Mouse (Mus musculus) cerebellum, postnatal 36 days (tissue): ENCODE results near the gene Draxin.
A peak's percentile ranks its signal among the peaks of the same experiment; 100 is the strongest.
"Not testable (repeated sequence)": the region's sequence is repeated elsewhere in the genome, so short reads cannot be mapped to it uniquely, and the experiment has no call there.

Experiments
- DNase-seq, 2 experiments: peaks; one replicate each; pipeline ENCODE4 v3.0.0; 2021 to 2022; ENCODE audit warnings: mixed read lengths in 2 of 2

Gene Draxin

GRCm38 (mm10) chr4:148151267-148152168 is 21.0 kb upstream of the Draxin start, which contains the start of gene Fbxo6:
Gene Fbxo6, minus strand, starts transcription at chr4:148152140.
- peak; percentile 81 to 85 for DNase-seq

GRCm38 (mm10) chr4:148150953-148151266 is 20.4 kb upstream of the Draxin start:
- no peak for DNase-seq

- DNase-seq: no peak
Observed at GRCm38 (mm10) chr4:148150242-148150641, 19.7 kb upstream of the Draxin start.

- DNase-seq: no peak
Observed at GRCm38 (mm10) chr4:148149540-148149939, 19.0 kb upstream of the Draxin start.

- no peak for DNase-seq
Observed at GRCm38 (mm10) chr4:148147714-148148113, 17.2 kb upstream of the Draxin start.

- no peak for DNase-seq
Observed at GRCm38 (mm10) chr4:148143721-148144120, 13.2 kb upstream of the Draxin start.

- DNase-seq: peak; percentile 89 to 95
Observed at GRCm38 (mm10) chr4:148140098-148141011, 9.9 kb upstream of the Draxin start.

- DNase-seq: no peak
Observed at GRCm38 (mm10) chr4:148139767-148140097, 9.2 kb upstream of the Draxin start.

GRCm38 (mm10) chr4:148137503-148137902 is 7.0 kb upstream of the Draxin start:
- no peak for DNase-seq

GRCm38 (mm10) chr4:148134988-148135387 is 4.5 kb upstream of the Draxin start:
- no peak for DNase-seq

- DNase-seq: no peak
Observed at GRCm38 (mm10) chr4:148131497-148132081, 1.1 kb upstream of the Draxin start.

GRCm38 (mm10) chr4:148130133-148130532 is 365 bp downstream of the Draxin start, which contains the start of gene Mad2l2:
Gene Mad2l2, plus strand, starts transcription at chr4:148130384.
- no peak for DNase-seq

GRCm38 (mm10) chr4:148128672-148129071 is 1.8 kb downstream of the Draxin start:
- DNase-seq: no peak

GRCm38 (mm10) chr4:148128241-148128640 is 2.3 kb downstream of the Draxin start:
- DNase-seq: no peak

- no peak for DNase-seq
Observed at GRCm38 (mm10) chr4:148122694-148123066, 7.8 kb downstream of the Draxin start.

- no peak for DNase-seq
Observed at GRCm38 (mm10) chr4:148121982-148122693, 8.4 kb downstream of the Draxin start.

GRCm38 (mm10) chr4:148121362-148121761 is 9.1 kb downstream of the Draxin start:
- DNase-seq: peak; percentile 72 to 73

GRCm38 (mm10) chr4:148120555-148120954 is 9.9 kb downstream of the Draxin start:
- no peak for DNase-seq

- not testable (repeated sequence) for DNase-seq
Observed at GRCm38 (mm10) chr4:148119578-148119977, 10.9 kb downstream of the Draxin start.

GRCm38 (mm10) chr4:148117392-148117791 is 13.1 kb downstream of the Draxin start:
- DNase-seq: no peak

GRCm38 (mm10) chr4:148116657-148117056 is 13.8 kb downstream of the Draxin start:
- no peak for DNase-seq

GRCm38 (mm10) chr4:148115467-148115866 is 15.0 kb downstream of the Draxin start:
- DNase-seq: peak in 1 of 2 experiments; percentile 33
